Mouse (Mus musculus) limb, embryonic 11.5 days (tissue): ENCODE data around the gene Prrt4. TPM values are rescaled to one million over a fixed set of nuclear protein-coding genes. Genes with fewer than 3 reads are reported as not detected.

Source experiments
- ATAC-seq: fragments of 200-750 bp; cut with Nextera tagmentation; 2 replicates; pipeline ENCODE4 v1.8.0; 2017; ENCODE audit warnings: low read depth; ENCODE audit not compliant: insufficient number of reproducible peaks, low FRiP score, low TSS enrichment
- DNase-seq: peaks from one replicate; pipeline ENCODE4 v3.0.0-alpha.2; 2015; ENCODE audit warnings: low spot score
- H3K27ac ChIP-seq: fragments of 300-500 bp; sonication (generic); replicated peaks from 2 replicates; pipeline ENCODE4 v1.5.1; 2014; ENCODE audit warnings: low read depth, mild to moderate bottlenecking, low read length
- H3K27me3 ChIP-seq: fragments of 300-500 bp; sonication (generic); 2 replicates; pipeline ENCODE4 v1.6.1; 2014; ENCODE audit warnings: mild to moderate bottlenecking, low read length, mixed read lengths; ENCODE audit not compliant: control insufficient read depth, insufficient read depth
- H3K36me3 ChIP-seq: fragments of 300-500 bp; sonication (generic); 2 replicates; pipeline ENCODE4 v1.6.1; 2014; ENCODE audit warnings: mild to moderate bottlenecking, low read length, moderate library complexity, mixed read lengths; ENCODE audit not compliant: control insufficient read depth, insufficient read depth
- H3K4me1 ChIP-seq: fragments of 300-500 bp; sonication (generic); 2 replicates; pipeline ENCODE4 v1.6.1; 2014; ENCODE audit warnings: low read length, mixed read lengths; ENCODE audit not compliant: control insufficient read depth, insufficient read depth
- H3K4me2 ChIP-seq: fragments of 300-500 bp; sonication (generic); 2 replicates; pipeline ENCODE4 v1.6.1; 2014; ENCODE audit warnings: low read depth, mild to moderate bottlenecking, moderate library complexity; ENCODE audit not compliant: severe bottlenecking
- H3K4me3 ChIP-seq: fragments of 300-500 bp; sonication (generic); 2 replicates; pipeline ENCODE4 v1.5.1; 2014; ENCODE audit warnings: low read depth, low read length
- H3K9ac ChIP-seq: fragments of 300-500 bp; sonication (generic); 2 replicates; pipeline ENCODE4 v1.6.1; 2014; ENCODE audit warnings: mild to moderate bottlenecking, low read length
- H3K9me3 ChIP-seq: fragments of 300-500 bp; sonication (generic); 2 replicates; pipeline ENCODE4 v1.6.1; 2016; ENCODE audit warnings: low read length; ENCODE audit not compliant: control insufficient read depth
- WGBS: fragments of 180-500 bp; shearing (Covaris S2); extraction: QIAGEN DNeasy Blood & Tissue Kit; methylation state at CpG from one replicate; pipeline ENCODE4 v1.1.7; 2014; 5-methylcytosine and 5-hydroxymethylcytosine counted together
- polyA plus RNA-seq: library from polyadenylated mRNA; unstranded; fragments of >200 nt; fragmentation: Nextera tagmentation; extraction: Ambion mirVana; gene quantifications from 2 replicates; pipeline ENCODE4 v1.2.1, GENCODE M21; 2014

Prrt4 gene
- polyA plus RNA-seq, 1 experiment from 2014 or later: 1.2 TPM

- Histone ChIP-seq H3K4me1 (no peaks in the 10 kb centered on the region), H3K27me3 (no peaks in the 10 kb centered on the region), H3K4me2 (no peak overlapping the region), H3K36me3 (peaks cover 2% of the 10 kb centered on the region; the same call in 1 of the 2 replicates), H3K9ac (no peak overlapping the region), H3K4me3 (no peak overlapping the region), H3K27ac (no peak overlapping the region), H3K9me3 (no peaks in the 10 kb centered on the region)
- WGBS: 82% methylated on average over 8 of the region's 8 CpGs
- ATAC-seq (no peak), DNase-seq (no peak)
Measured at GRCm38 (mm10) chr6:29201988-29202387, 22.6 kb upstream of the Prrt4 start.

- H3K27me3 ChIP-seq: no peaks in the 10 kb centered on the region
- ATAC-seq (no peak), DNase-seq (no peak)
- H3K36me3 ChIP-seq: peaks cover 2% of the 10 kb centered on the region; the same call in 1 of the 2 replicates
- H3K4me3 ChIP-seq: no peak overlapping the region
- no peak overlapping the region for H3K27ac ChIP-seq
- H3K4me2 ChIP-seq: no peak overlapping the region; the same call in 1 of the 2 replicates
- H3K9ac ChIP-seq: no peak overlapping the region
- 92% methylated on average over 5 of the region's 5 CpGs for WGBS
- no peaks in the 10 kb centered on the region for H3K9me3 ChIP-seq
- H3K4me1 ChIP-seq: no peaks in the 10 kb centered on the region
Measured at GRCm38 (mm10) chr6:29201341-29201740, 22.0 kb upstream of the Prrt4 start.

GRCm38 (mm10) chr6:29200496-29200895 lies 21.1 kb upstream of the Prrt4 start:
- Histone ChIP-seq H3K9ac (no peak overlapping the region), H3K9me3 (no peaks in the 10 kb centered on the region), H3K4me1 (no peaks in the 10 kb centered on the region), H3K27ac (no peak overlapping the region), H3K4me2 (no peak overlapping the region), H3K36me3 (peaks cover 2% of the 10 kb centered on the region; the same call in 1 of the 2 replicates), H3K4me3 (no peak overlapping the region), H3K27me3 (no peaks in the 10 kb centered on the region)
- no peak for ATAC-seq
- 68% methylated on average over 3 of the region's 3 CpGs for WGBS
- no peak for DNase-seq

GRCm38 (mm10) chr6:29199223-29199855 lies 20.0 kb upstream of the Prrt4 start:
- no peak overlapping the region for H3K27ac ChIP-seq
- ATAC-seq: no peak
- no peaks in the 10 kb centered on the region for H3K4me1 ChIP-seq
- H3K4me3 ChIP-seq: no peak overlapping the region
- no peak for DNase-seq
- WGBS: 46% methylated on average over 8 of the region's 8 CpGs
- no peaks in the 10 kb centered on the region for H3K9me3 ChIP-seq
- no peak overlapping the region for H3K9ac ChIP-seq
- no peaks in the 10 kb centered on the region for H3K27me3 ChIP-seq
- H3K36me3 ChIP-seq: peaks cover 2% of the 10 kb centered on the region; the same call in 1 of the 2 replicates
- H3K4me2 ChIP-seq: peak overlapping the region; percentile 27; the same call in 1 of the 2 replicates

- Histone ChIP-seq H3K27me3 (no peaks in the 10 kb centered on the region), H3K9me3 (no peaks in the 10 kb centered on the region), H3K9ac (no peak overlapping the region), H3K4me2 (peak overlapping the region; percentile 27), H3K36me3 (peaks cover 2% of the 10 kb centered on the region; the same call in 1 of the 2 replicates), H3K4me3 (no peak overlapping the region; the same call in 1 of the 2 replicates), H3K27ac (no peak overlapping the region), H3K4me1 (no peaks in the 10 kb centered on the region)
- peak; percentile 93 for DNase-seq
- 16% methylated on average over 25 of the region's 25 CpGs for WGBS
- ATAC-seq: peak; percentile 67
Measured at GRCm38 (mm10) chr6:29198309-29199222, 19.2 kb upstream of the Prrt4 start.

GRCm38 (mm10) chr6:29195846-29196698 lies 16.7 kb upstream of the Prrt4 start:
- Histone ChIP-seq H3K4me3 (no peak overlapping the region), H3K36me3 (no peaks in the 10 kb centered on the region), H3K27me3 (no peaks in the 10 kb centered on the region), H3K9ac (no peak overlapping the region), H3K9me3 (no peaks in the 10 kb centered on the region), H3K27ac (no peak overlapping the region), H3K4me2 (no peak overlapping the region), H3K4me1 (no peaks in the 10 kb centered on the region)
- no peak for ATAC-seq
- WGBS: 82% methylated on average over 5 of the region's 5 CpGs
- DNase-seq: no peak

- no peaks in the 10 kb centered on the region for H3K4me1 ChIP-seq
- H3K36me3 ChIP-seq: no peaks in the 10 kb centered on the region
- H3K9ac ChIP-seq: no peak overlapping the region
- no peak overlapping the region for H3K4me3 ChIP-seq
- H3K27ac ChIP-seq: no peak overlapping the region
- no peak for ATAC-seq
- no peaks in the 10 kb centered on the region for H3K9me3 ChIP-seq
- WGBS: 58% methylated on average over 5 of the region's 5 CpGs
- H3K4me2 ChIP-seq: no peak overlapping the region
- no peak for DNase-seq
- H3K27me3 ChIP-seq: no peaks in the 10 kb centered on the region
Measured at GRCm38 (mm10) chr6:29195146-29195545, 15.8 kb upstream of the Prrt4 start.
